Mouse (Mus musculus): Measurements from ENCODE around the gene Map4k3.
"Not testable (repeated sequence)": the region's sequence is repeated elsewhere in the genome, so short reads cannot be mapped to it uniquely, and the experiment has no call there.

Map4k3 gene

GRCm38 (mm10) chr17:80728062-80728858, at the start of gene Map4k3:
Gene Map4k3, minus strand, starts transcription at chr17:80728485.
- DNase-seq: peak; percentile 73 to 81

DNA sequence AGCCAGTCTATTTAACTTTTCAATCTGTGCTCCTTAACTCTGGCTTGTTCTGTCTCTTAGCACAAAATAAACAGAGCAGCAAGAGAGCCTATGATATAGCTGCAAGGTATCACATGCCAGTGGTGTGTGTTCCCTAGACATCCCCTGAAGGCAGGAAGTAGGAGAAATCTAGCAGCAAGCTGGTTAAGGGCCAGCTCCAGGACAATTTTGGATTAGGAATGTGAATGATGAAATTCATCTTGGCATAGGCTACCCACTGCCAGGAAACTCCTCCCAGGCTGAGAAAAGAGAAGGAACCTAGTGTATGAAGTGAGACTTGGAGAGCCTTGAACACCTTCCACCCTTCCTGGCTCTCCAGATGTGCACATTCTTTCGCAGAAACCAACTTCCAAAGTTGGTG, 49.3 kb upstream of the Map4k3 start:
- no peak for DNase-seq

DNA sequence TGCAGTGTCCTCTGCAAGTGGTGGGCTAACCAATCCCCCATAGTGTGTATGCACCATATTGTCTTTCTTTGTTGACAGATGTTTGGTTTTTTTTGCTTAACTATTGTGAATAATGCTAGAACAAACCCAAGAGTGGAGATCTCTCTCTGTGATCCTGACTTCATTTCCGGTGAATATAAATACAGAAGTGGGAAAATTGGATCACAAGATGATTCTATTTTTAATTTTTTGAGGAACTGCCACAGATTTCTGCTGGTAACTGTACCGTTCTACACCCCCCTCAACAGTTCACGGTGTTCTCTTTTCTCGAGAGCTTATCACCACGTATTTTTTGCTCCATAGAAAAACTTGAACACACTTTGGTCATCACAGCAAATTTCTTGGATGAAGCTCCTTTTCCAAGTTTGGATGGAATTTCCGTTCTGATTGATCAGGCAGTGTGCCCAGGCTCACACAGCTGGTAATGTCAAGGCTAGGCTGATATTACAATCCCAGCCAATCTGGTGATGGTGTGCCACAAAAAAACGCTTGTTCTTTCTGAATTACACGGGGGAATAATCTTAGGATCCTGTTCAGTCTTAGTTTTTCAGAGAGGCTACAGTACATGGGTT, 47.0 kb upstream of the Map4k3 start:
- no peak for DNase-seq

DNA sequence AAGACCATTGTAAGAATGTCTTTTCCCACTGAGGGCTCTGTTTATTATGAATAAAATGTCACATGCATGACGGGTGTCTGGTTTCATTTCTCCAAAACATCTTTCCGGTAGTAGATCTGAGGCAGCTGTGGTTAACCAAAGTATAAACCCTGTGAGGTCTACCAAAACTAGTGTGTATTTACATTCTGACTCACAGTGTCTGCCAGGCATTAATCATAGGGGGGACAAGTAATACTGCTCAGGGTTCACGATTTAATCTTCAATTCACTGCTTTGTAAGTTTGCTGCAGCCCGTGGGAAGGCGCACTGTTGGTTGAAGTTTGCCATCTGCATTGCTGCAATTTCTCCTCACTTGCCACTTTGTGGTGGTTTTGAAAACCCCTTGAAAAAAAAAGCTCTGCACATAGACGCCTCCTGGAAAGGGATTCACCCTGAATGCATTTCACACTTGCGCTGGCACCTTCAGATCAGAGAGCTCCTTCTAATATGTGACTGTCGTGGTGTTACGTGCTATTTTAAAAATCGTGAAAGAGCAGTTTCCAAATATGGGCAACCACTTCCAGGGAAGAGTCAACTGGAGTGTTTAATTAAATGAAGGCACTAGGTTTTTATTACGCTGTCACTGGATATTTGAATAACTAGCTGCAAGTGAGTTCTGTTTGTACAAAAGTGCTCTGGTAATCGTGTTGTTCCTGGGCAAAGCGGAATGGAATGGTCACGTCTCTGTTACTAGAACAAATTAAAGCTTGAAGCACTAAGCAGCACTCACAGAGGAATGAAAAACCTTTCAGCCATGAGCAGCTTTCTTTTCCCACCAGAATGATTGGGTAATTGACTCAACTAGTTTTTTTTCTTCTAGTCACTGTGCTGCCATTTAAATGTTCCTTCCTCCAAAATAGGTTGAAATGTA, 44.5 kb upstream of the Map4k3 start:
- peak in 1 of 2 experiments; percentile 16 for DNase-seq

- DNase-seq: no peak
These were observed 41.8 kb upstream of the Map4k3 start for GRCm38 (mm10) chr17:80770065-80770464.

- no peak for DNase-seq
These were observed 36.9 kb upstream of the Map4k3 start for GRCm38 (mm10) chr17:80765204-80765603.

- DNase-seq: no peak
These were observed 34.9 kb upstream of the Map4k3 start for GRCm38 (mm10) chr17:80763065-80763681.

- no peak for DNase-seq
These were observed 34.2 kb upstream of the Map4k3 start for GRCm38 (mm10) chr17:80762391-80763040.

DNA sequence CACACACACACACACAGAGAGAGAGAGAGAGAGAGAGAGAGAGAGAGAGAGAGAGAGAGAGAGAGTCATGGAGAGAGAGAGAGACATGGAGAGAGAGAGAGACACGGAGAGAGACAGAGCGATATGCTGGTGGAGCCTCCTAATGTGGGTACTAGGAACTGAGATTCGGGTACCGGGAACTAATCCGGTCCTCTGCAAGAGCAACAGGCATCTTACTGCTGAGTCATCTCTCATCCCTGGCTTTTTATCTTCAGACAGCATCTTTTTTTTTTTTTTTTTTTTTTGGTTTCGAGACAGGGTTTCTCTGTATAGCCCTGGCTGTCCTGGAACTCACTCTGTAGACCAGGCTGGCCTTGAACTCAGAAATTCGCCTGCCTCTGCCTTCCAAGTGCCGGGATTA, 32.9 kb upstream of the Map4k3 start:
- DNase-seq: not testable (repeated sequence)

DNA sequence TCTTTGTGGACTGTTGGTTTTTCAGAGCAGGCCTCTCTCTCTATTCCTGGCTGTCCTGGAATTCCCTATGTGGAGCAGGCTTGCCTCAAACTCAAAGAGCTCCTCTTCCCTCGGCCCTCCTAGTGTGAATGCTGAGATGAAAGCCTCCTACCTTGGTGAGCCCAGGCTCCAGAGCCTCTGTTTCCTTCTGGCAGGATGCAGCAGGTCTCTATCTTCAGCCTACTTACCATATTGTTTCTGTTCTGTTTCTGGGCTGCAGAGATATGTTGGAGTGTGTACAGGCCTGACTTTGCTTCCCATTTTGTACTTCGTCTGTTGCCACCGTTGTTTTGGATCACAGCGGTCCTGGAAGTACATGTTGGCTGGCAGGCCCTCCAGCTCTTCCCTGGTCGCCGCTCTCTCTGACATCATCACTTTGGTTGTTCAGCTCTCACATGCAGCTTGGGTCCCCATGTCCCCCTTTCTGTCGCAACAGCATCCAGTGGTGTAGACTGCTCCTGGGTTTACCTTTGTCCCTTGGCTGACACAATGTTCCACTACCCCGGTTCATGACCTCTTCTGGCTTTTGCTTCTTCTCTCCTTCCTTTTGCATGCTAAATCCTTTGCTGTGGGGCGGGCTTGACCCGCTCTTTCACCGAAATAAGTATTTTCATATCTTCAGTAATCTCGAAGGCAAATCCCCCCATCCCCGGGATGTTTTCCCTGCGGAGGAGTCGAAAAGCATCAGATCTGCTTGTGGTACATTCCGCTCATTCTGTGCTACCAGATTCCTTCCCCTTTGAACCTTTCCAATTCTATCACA, 32.3 kb upstream of the Map4k3 start:
- no peak for DNase-seq

DNA sequence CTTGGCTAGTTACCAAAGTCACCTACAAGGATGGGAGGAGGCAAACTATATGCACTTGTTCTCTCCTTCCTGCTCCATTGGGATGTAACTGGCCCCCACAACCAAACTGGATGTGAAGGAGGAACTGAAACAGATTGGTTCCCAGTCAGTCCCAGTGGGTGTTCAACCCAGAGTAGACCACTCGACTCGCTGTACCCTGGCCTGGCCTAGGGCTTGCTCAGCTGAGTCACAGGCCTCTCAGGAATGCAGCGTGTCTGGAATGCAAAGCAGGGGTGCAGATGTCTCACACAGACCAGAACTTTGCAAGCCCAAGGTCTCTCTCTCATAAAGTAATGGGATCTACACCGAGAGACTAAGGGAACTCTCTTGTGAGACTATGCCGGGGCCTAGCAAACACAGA, 27.8 kb upstream of the Map4k3 start:
- no peak for DNase-seq

DNA sequence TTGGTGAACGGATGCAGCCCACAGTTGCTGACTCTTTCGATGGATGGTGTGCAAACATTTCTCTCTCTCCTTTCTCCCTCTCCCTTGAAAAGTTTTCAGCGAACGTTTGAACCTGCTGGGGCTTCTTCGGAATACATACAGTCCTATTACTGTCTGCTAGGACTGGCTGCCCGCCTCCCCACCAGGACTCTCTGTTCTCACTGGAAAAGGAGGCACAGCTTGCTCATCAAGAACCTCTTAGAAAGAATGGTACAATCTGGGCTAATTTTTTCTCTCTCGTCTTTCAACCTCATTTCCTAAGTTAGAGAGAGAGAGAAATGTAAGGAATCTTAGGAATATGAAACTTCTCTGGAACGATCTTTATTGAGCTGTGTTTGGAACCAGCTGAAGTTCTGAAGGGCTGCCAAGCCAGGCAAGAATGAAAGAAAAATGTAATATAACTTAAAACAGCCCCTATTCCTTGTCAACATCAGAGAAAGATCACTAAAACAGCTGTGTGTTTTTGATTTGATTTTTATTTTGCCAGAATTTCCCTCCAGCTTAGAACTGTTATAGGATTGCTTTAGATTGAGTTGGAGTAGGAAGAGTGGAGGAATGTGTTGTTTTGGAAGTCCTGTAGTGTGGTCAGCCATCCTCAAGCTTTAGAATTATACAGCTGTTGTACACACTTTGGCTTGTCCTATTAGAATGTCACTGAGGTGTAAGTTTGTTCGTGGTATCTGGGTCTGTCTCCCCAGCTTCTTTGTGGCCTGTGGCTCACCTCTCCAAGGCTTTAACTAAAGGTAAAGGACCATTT, 27.0 kb upstream of the Map4k3 start:
- no peak for DNase-seq

DNA sequence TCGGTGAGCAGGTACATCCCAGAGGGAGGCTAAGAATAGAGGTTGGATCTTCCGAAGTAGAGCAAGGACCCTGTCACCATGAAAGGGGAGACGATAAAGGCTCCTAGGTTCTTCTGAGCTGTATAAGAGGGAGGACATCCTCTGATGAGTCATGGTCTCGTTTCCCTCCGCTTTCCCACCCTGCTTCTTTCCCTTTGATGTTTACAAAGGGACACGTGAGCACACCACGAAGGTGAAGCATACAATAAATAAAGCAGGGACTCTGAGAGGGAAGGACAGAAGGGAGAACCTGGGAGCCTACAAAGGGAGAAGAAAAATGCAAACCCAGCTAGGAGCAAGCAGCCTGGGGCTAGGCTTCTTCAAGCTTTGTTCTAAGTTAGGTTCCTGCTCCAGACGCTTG, 26.3 kb upstream of the Map4k3 start:
- DNase-seq: no peak

GRCm38 (mm10) chr17:80752466-80752865, 24.2 kb upstream of the Map4k3 start:
- no peak for DNase-seq

DNA sequence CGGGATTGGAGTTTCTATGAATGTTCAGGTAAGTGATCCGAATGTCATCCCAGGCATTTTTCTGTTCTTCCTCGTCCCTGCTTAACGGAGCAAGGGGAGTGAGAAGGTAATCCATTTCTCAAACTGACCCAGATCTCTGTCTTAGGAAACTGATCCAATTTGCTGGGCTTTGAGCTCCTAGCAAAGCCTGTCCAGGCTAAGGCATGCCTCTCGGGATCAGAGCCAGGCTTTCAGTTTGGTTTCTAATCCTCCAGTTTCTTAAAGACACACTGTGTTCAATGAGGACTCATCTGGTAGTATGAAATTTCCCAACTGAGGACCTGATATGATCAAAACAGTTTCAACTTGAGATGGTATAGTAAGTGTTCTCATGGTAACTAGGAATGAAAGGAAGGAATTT, 11.1 kb upstream of the Map4k3 start:
- DNase-seq: no peak

DNA sequence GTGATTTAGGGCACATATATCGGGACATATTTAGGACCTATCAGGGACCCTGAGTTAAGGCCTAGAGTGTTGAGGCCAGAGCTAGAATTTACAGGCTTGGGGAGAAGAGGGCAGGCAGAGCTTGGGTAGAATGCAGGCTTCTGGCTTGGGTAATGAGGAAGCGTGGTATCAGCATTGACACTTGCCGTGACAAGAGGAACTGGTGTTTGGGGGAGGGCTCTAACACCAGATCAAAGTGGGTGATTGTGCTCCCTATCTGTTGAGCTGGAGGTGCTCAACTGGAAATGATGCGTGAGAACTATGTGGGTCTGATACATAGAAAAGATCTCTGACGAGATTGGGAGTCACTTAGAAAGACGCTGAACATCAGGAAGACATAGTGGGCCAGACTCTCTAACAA, 6.4 kb upstream of the Map4k3 start:
- no peak for DNase-seq

DNA sequence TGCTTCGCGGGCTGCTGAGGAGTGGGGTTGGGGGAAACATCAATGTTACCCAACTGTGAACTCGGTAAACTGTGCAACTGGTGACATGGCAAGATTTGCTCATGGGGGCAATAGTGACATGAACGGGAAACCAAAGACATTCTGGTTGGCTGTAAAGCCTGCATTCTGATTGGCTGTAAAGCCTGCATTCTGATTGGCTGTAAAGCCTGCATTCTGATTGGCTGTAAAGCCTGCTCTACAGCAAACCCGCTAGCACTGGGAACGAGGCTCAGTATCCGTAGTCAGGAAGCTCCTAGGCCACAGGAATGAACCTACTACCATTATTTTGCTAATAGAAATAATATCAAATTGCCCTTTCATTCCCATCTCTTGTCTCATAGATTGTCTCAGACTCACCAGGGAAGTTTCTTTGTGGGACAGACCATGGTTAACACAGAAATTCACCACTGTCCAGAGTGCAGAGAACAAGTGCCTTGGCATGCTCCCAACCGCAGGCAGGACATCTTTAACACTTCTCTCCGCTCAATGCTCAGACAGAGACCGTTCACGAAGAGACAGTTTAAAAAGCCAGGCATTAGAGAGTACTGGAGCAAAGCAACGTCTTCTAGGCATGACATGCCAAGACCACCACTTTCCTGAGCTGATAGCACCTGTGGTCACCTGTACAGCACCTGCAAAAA, 5.0 kb upstream of the Map4k3 start:
- DNase-seq: no peak

DNA sequence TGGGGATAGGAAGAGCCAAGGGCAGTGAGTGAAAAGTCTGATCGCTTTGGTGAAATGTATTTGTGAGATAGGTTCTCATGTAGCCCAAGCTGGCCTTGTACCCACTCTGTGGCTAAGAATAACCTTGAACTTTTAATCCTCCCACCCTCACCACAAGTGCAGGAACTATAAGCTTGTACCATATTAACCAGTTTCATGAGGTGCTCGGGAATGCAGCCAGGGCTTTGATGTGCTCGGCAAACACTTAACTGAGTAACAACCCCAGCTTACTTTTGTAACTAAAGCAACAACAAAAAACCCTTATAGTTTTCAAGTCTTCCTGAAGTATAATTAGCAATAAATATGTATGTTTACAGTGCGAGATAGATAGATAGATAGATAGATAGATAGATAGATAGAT, 4.0 kb upstream of the Map4k3 start:
- no peak for DNase-seq

DNA sequence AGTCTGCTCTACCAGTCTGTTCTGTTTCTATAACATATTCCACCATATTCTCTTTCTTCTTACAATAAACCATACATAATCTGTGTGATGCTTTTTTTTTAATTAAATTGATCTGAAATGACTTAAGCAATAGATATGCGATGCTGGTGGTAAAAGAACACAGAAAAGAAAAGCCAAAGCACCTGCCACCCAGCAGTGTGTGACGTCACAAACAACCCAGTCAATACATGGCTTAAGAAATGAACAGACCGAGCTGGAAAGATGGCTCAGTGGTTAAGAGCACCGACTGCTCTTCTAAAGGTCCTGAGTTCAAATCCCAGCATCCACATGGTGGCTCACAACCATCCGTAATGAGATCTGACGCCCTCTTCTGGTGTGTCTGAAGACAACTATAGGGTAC, 2.0 kb upstream of the Map4k3 start:
- not testable (repeated sequence) for DNase-seq

GRCm38 (mm10) chr17:80729825-80730224, 1.5 kb upstream of the Map4k3 start:
- no peak for DNase-seq

Data from spleen, adult 18-20 months (tissue).